Mouse (Mus musculus): ENCODE measurements around the gene Psrc1.
A peak's percentile ranks its signal among the peaks of the same experiment; 100 is the strongest.

The Psrc1 gene

GRCm38 (mm10) chr3:108415831-108416223 lies 32.2 kb downstream of the Psrc1 start:
- peak; percentile 66 for ATAC-seq (ENCODE audit: insufficient number of reproducible peaks, low FRiP score, low TSS enrichment)

- ATAC-seq (ENCODE audit: insufficient number of reproducible peaks, low FRiP score, low TSS enrichment) = no peak
These were observed 39.4 kb downstream of the Psrc1 start for GRCm38 (mm10) chr3:108423006-108423405.

GRCm38 (mm10) chr3:108423844-108424801 lies 40.5 kb downstream of the Psrc1 start:
- peak; percentile 73 for ATAC-seq (ENCODE audit: insufficient number of reproducible peaks, low FRiP score, low TSS enrichment)

DNA sequence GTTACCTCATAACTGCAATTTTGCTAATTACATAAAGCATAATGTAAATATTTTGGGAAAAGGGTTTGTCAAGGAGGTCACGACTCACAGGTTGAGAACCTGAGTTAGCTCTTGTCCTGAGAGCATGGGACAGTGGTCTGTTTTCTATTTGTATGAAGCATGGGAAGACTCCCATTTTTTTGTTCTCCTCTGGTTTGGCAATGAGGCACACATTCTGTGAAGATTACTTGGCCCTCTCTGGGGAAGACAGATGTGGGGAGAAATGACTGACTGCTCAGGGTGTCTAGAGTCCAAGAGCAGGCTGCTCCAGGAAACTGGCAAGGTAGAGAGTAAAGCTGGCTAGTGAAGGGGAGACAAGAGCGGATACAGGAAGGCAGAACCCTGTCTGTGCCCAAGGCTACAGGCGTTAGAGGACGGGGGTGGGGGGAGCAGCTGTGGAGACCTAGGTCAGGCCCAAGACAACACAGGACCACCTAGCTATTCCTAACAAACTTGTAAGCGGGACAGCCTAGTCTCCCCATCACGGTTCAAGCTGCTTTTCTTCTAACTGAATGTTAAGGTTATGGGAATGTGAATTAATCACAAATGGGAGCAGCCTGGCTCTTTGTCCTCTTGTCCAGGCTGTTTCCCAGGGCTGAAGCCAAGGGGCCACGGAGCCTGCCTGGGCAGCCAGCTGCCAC lies 41.4 kb downstream of the Psrc1 start:
- no peak for ATAC-seq (ENCODE audit: insufficient number of reproducible peaks, low FRiP score, low TSS enrichment)

GRCm38 (mm10) chr3:108425624-108426018 lies 42.0 kb downstream of the Psrc1 start:
- ATAC-seq (ENCODE audit: insufficient number of reproducible peaks, low FRiP score, low TSS enrichment) = no peak

DNA sequence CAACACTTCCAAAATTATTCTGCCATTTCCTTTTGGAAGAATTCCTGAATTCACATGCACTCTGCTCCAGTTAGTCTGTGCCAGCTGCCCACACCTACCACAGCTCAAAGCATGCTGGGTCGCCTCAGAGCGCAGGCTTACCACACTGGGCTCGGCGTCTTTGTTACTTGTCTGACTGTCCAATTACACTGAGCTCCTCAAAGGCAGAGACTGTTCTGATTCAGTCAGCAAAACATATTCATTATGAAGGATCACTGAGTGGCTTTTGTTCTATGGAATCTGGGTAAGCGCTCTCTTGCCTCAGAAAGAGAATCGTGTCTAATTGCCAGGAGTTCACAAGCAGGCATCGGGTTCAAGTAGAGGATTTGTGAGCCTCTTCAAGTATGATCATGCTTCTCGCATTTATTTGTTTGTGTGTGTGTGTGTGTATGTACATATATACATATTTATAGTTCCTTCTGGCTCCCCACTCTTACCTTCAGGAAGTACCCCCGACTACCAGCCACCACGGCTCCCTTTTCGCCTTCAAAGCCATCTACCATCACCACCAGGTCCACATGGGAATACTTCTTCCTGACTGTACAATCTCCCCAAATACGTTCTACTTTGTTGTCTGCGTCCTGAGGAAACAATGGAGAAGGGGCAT lies 49.0 kb downstream of the Psrc1 start:
- no peak for ATAC-seq (ENCODE audit: insufficient number of reproducible peaks, low FRiP score, low TSS enrichment)

DNA sequence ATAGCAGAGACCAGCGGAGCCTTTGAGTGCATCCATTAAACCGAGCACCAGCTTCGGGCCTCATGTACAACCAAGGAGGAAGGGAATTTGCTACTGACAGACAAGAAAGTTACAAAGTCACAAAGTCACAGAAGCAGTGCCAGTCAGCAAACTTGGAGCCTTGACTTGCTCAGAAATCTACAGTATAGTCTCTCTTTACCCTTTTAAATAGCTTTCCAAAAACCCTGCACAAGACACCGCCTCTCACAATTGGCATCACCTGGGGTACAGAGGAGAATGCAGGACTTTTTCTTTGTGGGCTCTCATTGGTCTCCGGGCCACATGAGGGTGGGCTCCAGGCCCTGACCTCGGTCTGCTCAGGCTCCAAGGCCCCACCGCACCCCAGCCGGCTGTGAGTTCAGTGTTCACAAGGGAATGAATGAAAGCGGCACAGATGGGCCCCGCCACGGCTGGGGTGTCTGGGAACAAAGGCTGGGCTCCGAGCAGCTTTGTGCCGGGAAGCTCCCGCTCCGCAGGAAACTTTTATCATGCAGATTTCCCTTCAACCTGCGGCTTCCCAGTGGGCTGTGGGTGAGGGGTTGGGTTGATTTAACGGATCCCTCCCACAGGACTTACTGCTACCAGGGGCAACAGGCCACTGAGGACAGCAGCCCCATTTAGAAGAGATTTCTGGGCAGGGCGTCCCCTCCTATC lies 49.7 kb downstream of the Psrc1 start:
- no peak for ATAC-seq (ENCODE audit: insufficient number of reproducible peaks, low FRiP score, low TSS enrichment)

- ATAC-seq (ENCODE audit: insufficient number of reproducible peaks, low FRiP score, low TSS enrichment) = no peak
These were observed 50.3 kb downstream of the Psrc1 start for GRCm38 (mm10) chr3:108433881-108434495.

- no peak for ATAC-seq (ENCODE audit: insufficient number of reproducible peaks, low FRiP score, low TSS enrichment)
These were observed 52.2 kb downstream of the Psrc1 start for GRCm38 (mm10) chr3:108435701-108436379.

GRCm38 (mm10) chr3:108436380-108436714 lies 52.7 kb downstream of the Psrc1 start:
- no peak for ATAC-seq (ENCODE audit: insufficient number of reproducible peaks, low FRiP score, low TSS enrichment)

All from cerebellum, adult (tissue).